Mouse (Mus musculus) embryonic fibroblast, embryonic 13.5 days (primary cell): ENCODE data around the gene Car10. TPM values are rescaled to one million over a fixed set of nuclear protein-coding genes. Genes with fewer than 3 reads are reported as not detected.

ENCODE experiments used
- H3K27ac ChIP-seq: 2 replicates; pipeline ENCODE4 v1.5.1; 2012; ENCODE audit warnings: low read length, control low read depth, inconsistent platforms; ENCODE audit not compliant: insufficient read depth
- H3K4me1 ChIP-seq: 2 replicates; pipeline ENCODE4 v1.6.1; 2011; ENCODE audit warnings: low read length; ENCODE audit not compliant: control insufficient read depth, insufficient read depth
- H3K4me3 ChIP-seq: 2 replicates; pipeline ENCODE4 v1.5.1; 2011; ENCODE audit warnings: mild to moderate bottlenecking, control low read depth, low read length; ENCODE audit not compliant: insufficient read depth
- CTCF ChIP-seq: IDR thresholded peaks from 2 replicates; pipeline ENCODE4 v1.5.1; 2011; ENCODE audit warnings: mild to moderate bottlenecking, control low read depth, low read length, moderate library complexity, borderline replicate concordance; ENCODE audit not compliant: insufficient read depth
- POLR2A ChIP-seq: IDR thresholded peaks from 2 replicates; pipeline ENCODE4 v1.6.1; 2011; ENCODE audit warnings: low read depth, mild to moderate bottlenecking, control low read depth, low read length, moderate library complexity
- polyA plus RNA-seq: library from polyadenylated mRNA; stranded (reverse); fragments of >200 nt; gene quantifications from 2 replicates; pipeline ENCODE4 v1.2.4, GENCODE M21; 2011; ENCODE audit warnings: low read depth; ENCODE audit not compliant: missing spikeins, insufficient read length

Car10 gene
- polyA plus RNA-seq, 1 experiment = 0.88 TPM

DNA sequence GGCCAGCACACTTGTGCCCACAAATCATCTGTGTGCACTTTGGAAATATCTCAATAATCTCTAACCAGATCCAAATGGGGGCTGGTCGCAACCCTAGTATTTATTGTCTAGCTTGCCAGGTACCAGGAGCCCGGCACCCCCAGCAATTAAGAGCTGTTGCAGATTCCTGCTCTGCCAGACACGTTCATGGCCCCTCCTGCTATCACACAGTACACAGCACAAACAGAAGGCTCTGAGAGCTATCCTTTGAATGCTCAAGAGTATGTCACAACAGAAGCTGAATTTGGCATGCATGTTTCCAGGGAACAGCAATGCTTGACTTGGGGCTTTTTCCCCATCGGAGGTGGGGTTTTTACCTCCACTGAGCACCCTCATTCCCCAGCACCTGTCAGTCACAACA lies 483.5 kb downstream of the Car10 start:
- TF ChIP-seq POLR2A = no peak
- no peak for TF ChIP-seq CTCF
- Histone ChIP-seq H3K27ac (no peak overlapping the region), H3K4me3 (no peak overlapping the region), H3K4me1 (no peaks in the 10 kb centered on the region)

DNA sequence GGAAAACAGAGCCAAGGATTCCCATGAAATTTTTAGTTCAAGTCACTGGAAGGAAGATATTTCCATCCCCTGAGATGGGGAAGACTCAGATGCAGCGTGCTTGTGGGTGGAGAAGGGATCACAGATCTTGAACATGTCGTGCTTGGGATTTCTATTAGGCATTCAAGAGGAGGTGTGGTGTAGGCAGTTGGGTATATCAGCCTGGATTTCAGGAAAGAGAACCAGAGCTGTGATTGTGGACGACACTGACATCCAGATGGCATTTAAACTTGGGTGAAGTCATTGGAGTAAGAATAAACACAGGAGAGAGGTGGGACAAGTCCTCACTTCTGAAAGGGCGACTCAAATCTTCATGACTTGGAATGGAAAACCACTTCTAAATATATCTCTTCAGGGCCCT lies 490.0 kb downstream of the Car10 start:
- TF ChIP-seq CTCF = no peak
- no peak for TF ChIP-seq POLR2A
- no peaks in the 10 kb centered on the region for H3K4me1 ChIP-seq
- no peak overlapping the region for H3K4me3 ChIP-seq
- no peak overlapping the region for H3K27ac ChIP-seq

DNA sequence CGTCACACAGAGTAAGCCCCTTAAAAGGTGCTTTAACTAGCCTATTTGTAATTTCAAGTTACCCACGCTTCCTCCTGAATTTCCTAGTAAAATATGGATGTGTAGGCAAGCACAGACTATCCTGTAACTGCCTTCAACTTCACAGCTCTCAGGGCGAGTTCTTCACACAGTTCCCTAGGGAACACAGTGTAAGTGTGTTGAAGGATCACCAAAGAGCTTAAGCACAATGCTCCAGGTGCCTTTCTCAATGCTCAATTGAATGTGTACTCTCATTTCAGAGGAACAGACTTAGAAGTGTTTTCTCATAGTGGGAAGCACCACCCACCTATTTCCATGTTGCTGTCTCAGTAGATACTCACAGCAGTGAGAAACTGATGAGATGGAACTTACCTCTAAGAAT lies 492.8 kb downstream of the Car10 start:
- Histone ChIP-seq H3K4me3 (no peak overlapping the region), H3K4me1 (no peaks in the 10 kb centered on the region), H3K27ac (no peak overlapping the region)
- TF ChIP-seq POLR2A (no peak), CTCF (no peak)

DNA sequence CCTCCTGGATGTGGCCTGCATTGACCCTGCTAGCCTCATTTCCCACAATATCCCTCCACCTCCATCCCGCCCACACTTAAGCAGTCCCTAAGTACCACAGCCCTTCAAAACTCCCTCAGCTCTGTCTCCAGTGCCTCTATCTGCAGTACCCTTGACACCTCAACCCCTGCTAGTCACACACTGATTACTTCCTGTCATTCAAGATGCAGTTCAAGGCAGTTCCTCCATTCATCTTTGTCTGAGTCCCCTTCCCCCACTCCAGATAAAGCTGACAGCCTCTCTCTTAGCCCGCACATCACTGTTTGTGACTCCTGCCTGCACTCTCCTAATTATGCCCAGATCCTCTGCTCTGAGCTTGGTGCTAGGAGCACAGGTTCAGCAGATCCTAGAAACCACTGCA lies 496.2 kb downstream of the Car10 start:
- H3K27ac ChIP-seq = no peak overlapping the region
- no peaks in the 10 kb centered on the region for H3K4me1 ChIP-seq
- TF ChIP-seq CTCF = no peak
- TF ChIP-seq POLR2A = no peak
- H3K4me3 ChIP-seq = no peak overlapping the region

DNA sequence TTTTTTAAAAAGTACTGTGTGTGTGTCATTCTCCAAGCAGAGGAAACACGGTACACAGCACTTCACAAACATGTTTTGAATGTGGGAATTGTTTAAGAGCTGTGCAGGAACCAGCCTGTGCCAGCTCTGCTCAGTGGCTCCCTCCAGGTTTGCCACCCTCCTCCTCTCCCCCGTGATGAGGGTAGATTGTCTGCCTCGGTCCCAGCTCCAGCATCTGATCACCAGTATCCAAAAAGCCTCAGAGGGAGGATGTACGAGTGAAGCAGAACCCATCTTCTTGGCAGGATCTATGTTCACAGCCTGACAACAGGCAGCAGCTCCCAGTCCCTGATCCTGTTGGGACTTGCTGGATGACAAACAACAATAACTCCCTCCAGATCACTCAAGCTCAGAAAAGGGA lies 500.3 kb downstream of the Car10 start:
- no peak overlapping the region for H3K27ac ChIP-seq
- no peaks in the 10 kb centered on the region for H3K4me1 ChIP-seq
- H3K4me3 ChIP-seq = no peak overlapping the region
- TF ChIP-seq CTCF (no peak), POLR2A (no peak)

DNA sequence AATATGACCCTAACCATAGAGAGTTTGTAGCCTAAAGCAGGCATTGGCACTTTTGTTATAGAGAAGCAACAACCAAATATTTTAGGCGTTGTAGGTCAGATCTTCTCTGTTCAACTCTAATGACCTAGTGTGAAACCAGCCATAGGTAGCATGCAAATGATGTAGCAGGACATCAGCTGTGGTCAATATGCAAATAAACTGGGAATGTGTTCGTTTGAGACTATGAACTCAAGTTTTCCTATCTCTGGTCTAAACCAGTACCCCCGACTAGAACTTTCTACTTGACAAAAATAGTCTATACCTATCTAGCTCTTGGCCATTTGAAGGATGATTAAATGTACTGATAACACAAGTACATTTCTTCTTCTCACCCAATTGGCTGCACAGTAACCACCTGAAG lies 501.9 kb downstream of the Car10 start:
- Histone ChIP-seq H3K4me1 (no peaks in the 10 kb centered on the region), H3K4me3 (no peak overlapping the region), H3K27ac (no peak overlapping the region)
- TF ChIP-seq POLR2A (no peak), CTCF (no peak)

DNA sequence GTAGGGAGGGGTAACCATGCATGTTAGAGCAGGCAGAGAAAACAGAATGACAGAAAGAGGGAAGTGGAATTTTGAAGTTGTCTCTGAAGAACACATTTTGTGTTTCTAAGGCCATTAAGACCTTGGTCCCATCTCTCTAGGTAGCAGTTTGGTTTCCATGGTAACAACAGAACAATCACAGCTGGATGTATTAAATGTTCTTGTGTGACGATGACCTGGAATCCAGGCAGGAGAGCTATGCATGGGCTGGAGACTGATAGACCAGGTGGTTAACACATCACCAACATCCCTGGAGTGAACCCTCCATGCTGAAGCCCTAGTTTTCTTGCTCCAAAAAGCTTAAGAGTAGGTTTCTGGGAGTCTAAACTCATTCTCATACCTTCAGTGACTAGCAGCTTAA lies 505.7 kb downstream of the Car10 start:
- H3K4me1 ChIP-seq = no peaks in the 10 kb centered on the region
- H3K4me3 ChIP-seq = no peak overlapping the region
- H3K27ac ChIP-seq = no peak overlapping the region

DNA sequence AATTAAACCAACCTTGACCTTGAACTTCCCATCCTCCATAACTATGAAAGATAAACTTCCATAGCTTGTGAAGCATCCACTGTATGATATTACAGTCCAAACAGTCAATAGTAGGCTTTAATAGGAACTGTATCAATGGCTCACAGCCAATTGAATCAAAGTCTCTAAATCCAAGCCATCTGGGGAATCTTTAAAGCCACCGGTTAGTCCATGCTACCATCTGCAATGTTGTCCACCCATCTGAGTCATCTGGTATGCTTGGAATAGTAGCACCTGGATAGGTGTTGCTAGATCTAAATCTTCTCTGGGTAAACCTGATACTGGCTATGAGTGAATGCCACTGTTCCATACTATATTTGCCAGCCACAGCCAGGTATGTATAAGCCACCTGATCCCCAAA lies 509.3 kb downstream of the Car10 start:
- H3K27ac ChIP-seq = no peak overlapping the region
- TF ChIP-seq CTCF (no peak), POLR2A (no peak)
- H3K4me1 ChIP-seq = no peaks in the 10 kb centered on the region
- no peak overlapping the region for H3K4me3 ChIP-seq

More for the DNA sequence above, 505.7 kb downstream of the Car10 start:
- TF ChIP-seq CTCF = no peak
- no peak for TF ChIP-seq POLR2A

DNA sequence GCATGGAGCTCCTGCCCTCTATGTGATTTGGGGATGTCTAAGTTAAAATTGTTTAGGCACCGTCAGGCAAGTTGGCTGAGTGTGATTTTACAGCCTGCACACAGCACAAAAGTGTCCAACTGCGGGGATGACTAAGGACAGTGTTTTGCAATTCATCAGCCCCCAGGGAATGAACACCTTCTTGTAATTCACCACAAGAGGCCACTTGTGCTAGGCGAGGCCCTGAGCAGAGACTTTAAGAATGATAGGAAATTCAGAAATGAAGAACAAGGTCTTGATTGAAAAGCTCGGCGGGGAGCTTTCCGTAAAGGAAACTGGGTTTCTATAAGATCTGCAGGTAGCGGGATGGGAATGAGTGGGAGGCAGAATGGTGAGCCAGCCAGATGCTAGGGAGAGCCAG lies 510.9 kb downstream of the Car10 start:
- H3K4me1 ChIP-seq = no peaks in the 10 kb centered on the region
- no peak overlapping the region for H3K27ac ChIP-seq
- H3K4me3 ChIP-seq = no peak overlapping the region
- no peak for TF ChIP-seq CTCF
- no peak for TF ChIP-seq POLR2A

DNA sequence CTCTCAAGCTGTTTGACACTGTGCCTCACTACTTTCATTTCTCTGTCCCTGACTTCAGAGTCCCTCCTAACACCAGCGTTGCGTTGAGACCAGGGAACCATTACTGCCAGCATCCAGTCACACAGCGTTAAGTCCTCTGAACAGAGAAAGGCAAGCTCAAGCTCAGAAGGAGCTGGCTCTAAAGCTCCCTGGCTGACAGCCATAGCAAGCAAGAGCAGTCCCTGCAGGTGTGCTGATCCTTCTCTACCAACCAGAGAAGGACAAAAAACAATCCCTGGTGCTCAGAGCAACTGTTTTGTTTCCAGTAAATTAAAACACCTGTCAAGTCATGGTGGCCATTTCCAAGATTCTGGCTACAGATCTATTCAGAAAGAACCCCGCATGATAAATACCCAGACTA lies 514.2 kb downstream of the Car10 start:
- no peak overlapping the region for H3K27ac ChIP-seq
- no peaks in the 10 kb centered on the region for H3K4me1 ChIP-seq
- TF ChIP-seq POLR2A (no peak), CTCF (no peak)
- H3K4me3 ChIP-seq = no peak overlapping the region

DNA sequence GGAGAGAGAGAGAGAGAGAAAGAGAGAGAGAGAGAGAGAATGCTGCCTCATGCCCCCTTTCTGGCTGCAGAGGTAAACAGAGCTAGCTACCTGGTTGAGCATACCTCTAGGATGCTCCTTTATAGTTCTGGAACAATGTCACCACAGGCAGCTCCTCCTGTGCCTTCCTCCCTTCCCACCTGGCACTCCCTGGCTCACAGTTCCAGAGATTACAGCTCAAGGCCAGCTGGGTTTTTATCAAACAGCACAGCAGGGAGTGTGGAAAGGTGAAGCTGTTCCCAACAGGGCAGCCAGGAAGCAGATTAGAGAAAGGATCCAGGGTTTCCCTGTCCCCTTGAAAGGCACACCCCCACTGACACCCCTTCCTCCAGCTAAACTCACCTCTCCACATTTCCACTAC lies 517.0 kb downstream of the Car10 start:
- no peaks in the 10 kb centered on the region for H3K4me1 ChIP-seq
- TF ChIP-seq CTCF = no peak
- no peak for TF ChIP-seq POLR2A
- H3K27ac ChIP-seq = no peak overlapping the region
- no peak overlapping the region for H3K4me3 ChIP-seq
